Mouse (Mus musculus): ENCODE results near the gene Gata1.
A peak's percentile ranks its signal among the peaks of the same experiment; 100 is the strongest.
"Not testable (repeated sequence)": the region's sequence is repeated elsewhere in the genome, so short reads cannot be mapped to it uniquely, and the experiment has no call there.

Gata1 gene

DNA sequence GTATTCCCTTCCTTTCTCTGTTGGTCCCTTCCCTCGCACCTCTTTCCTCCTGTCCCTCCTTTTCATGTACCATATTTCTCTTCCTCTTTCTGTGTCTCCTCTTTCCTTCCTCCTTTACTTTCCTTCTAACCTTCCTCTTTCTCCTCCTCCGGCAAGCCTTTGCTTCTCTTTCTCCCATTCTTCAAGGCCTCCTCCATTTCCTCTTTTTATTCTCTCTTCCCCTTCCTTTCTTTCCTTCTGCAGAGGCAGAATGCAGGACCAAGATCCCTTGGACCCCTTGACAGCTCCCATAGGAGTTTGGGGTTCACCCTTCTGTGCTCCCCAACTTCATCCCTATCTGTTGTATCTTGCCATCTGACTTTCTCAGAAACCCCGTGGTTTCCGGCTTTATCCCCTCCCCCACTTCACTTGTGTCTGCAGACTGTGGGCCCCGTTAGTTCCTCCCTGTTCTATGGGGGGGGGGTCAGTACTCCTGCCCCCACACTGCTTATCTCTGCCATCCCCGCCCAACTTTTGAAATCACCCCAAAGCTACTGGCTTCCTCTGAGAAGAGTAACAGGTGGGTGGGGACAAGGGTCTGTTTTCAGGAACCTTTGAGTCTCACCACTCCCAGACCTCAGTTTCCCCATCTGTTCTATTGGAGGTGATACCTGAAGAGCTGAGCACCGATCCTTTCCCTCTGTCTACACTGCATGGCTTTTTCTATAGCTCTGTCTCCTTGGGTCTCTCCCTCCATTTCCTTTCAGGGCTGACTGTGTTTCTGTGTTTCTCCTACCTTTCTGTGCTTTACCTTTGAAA, 13.8 kb downstream of the Gata1 start:
- peak; percentile 47 for DNase-seq (ENCODE audit: low read depth)

- DNase-seq (ENCODE audit: low read depth) = no peak
These were observed 19.0 kb downstream of the Gata1 start for GRCm38 (mm10) chrX:7958868-7959267.

DNA sequence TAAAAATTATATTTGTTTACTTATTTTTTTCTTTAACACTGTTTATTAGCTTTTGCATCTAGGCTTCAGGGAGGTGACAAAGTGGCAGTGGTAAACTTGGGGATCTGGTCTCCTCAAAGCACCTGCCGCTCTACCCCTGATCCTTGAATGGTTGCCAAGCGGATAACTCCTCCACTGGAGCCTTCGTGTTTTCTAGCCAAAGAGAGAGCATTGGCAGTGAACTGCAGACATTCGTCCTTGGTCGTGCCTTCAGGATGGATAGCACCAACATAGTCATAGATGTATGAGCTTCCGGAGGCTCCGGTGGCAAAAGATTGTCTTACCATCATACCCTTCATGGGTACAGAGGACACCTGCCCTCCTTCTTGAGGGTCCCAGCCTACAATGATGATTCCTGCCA, 27.8 kb downstream of the Gata1 start:
- DNase-seq (ENCODE audit: low read depth) = no peak

GRCm38 (mm10) chrX:7947900-7948492, 29.9 kb downstream of the Gata1 start:
- peak; percentile 91 for DNase-seq (ENCODE audit: low read depth)

- no peak for DNase-seq (ENCODE audit: low read depth)
These were observed 30.6 kb downstream of the Gata1 start, which contains the start of gene Hdac6 for GRCm38 (mm10) chrX:7947108-7947899. Hdac6 (minus strand) TSS chrX:7947889.

DNA sequence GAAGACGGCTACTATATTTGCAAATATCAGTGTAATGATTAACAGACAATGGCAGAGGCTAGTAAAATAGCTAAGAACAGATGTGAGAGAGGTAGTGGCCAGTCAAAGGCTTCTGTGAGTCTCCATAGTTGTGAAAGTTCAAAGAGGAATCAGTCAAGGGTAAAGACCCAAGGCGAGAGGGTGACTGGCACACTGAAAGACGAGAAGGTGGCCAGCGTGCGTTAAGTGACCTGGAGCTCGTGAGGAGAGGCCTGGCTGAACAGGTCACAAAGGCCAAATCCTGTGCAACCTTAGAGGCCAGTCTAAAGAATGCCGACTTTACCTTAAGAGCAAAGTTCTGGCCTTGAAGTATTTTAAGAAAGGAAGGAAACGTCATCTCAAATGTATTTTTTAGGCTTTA, 32.3 kb downstream of the Gata1 start:
- no peak for DNase-seq (ENCODE audit: low read depth)

GRCm38 (mm10) chrX:7937667-7938066, 40.2 kb downstream of the Gata1 start:
- DNase-seq (ENCODE audit: low read depth) = no peak

- DNase-seq (ENCODE audit: low read depth) = no peak
These were observed 41.0 kb downstream of the Gata1 start for GRCm38 (mm10) chrX:7936874-7937273.

- no peak for DNase-seq (ENCODE audit: low read depth)
These were observed 49.5 kb downstream of the Gata1 start, which contains the start of gene Eras for GRCm38 (mm10) chrX:7928270-7928790. Eras (minus strand) TSS chrX:7928607.

DNA sequence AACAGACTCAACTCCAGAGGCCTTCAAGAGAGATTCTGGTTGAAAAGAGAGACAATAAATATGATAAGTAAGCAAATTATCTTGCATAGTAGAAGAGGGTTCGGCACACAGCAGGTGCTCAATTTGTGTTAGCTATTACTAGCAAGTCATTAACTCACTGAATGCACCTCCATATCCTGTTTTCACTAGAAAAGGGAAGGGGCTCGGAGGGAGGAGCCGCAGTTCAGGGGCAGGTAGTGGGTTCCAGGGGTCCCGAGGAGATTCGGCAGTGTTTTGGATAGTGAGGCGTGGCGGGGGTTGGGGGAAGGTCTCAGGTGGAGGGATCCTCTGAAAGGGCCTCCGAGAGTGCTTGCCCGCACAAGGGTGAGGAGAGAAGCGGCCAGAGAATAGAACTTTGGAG, 50.8 kb downstream of the Gata1 start:
- DNase-seq (ENCODE audit: low read depth) = no peak

GRCm38 (mm10) chrX:7926266-7926665, 51.6 kb downstream of the Gata1 start:
- DNase-seq (ENCODE audit: low read depth) = no peak

- no peak for DNase-seq (ENCODE audit: low read depth)
These were observed 55.8 kb downstream of the Gata1 start for GRCm38 (mm10) chrX:7922032-7922431.

DNA sequence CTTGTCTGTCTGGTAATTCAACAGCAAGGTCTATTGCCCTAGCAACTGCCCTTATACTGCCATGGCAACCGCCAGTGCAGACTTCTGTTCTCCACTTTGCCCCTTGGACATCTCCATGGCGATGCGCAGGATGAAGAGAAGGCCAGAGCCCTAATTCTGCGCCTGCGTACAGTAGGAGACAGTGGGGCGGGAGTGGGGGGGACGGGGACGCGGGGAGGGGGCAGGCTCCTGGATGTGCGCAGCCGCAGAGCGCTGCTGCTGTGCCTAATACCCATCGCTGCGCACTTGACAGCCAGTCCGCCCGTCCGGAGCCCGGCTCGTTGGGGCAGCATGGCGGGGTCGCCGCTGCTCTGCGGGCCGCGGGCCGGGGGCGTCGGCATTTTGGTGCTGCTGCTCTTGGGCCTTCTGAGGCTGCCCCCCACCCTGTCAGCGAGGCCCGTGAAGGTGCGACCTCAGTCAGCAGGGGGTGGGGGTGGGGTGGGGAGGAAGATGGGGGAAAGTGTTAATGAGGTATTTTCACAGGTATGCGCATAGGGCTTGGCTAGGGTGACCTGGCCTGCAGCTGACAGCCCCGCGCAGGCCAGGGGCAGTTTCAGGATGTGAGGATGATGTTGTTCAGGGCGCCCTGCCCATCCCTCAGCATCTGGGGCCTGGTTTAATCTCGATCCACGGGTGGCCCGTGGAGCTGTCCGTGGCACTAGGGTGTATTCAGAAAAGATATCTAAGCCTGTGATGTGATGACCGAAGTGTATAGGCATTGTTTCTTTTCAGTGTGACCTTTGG, 58.1 kb downstream of the Gata1 start, which contains the start of gene Pcsk1n:
Gene Pcsk1n (plus strand): TSS at position 222 of the 783 bp plus-strand sequence.
- no peak for DNase-seq (ENCODE audit: low read depth)

DNA sequence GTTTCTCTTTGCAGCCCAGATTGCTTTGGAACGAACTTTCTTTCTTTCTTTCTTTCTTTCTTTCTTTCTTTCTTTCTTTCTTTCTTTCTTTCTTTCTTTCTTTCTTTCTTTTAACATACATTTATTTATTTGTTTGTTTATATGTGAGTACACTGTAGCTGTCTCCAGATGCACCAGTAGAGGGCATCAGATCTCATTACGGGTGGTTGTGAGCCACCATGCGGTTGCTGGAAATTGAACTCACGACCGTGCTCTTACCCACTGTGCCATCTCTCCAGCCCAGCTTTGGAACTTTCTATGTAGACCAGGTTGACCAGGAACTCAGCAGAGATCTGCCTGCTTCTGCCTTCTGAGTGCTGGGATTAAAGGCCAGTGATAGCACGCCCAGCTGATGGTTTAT, 59.9 kb downstream of the Gata1 start:
- DNase-seq (ENCODE audit: low read depth) = not testable (repeated sequence)

GRCm38 (mm10) chrX:7915669-7916068, 62.2 kb downstream of the Gata1 start:
- DNase-seq (ENCODE audit: low read depth) = peak; percentile 27

- no peak for DNase-seq (ENCODE audit: low read depth)
These were observed 67.4 kb downstream of the Gata1 start for GRCm38 (mm10) chrX:7910473-7910872.
